Mouse (Mus musculus) forebrain, embryonic 10.5 days (tissue): ENCODE data around the gene Cdk2ap1. TPM values are rescaled to one million over a fixed set of nuclear protein-coding genes. Genes with fewer than 3 reads are reported as not detected.
"Not testable (repeated sequence)": the region's sequence is repeated elsewhere in the genome, so short reads cannot be mapped to it uniquely, and the experiment has no call there.

ENCODE experiments used
- DNase-seq: peaks from one replicate; pipeline ENCODE4 v3.0.0-alpha.2; 2017; ENCODE audit warnings: low spot score; ENCODE audit errors: extremely low spot score
- H3K27ac ChIP-seq: fragments of 300-500 bp; sonication (generic); 2 replicates; pipeline ENCODE4 v1.5.1; 2016; ENCODE audit warnings: mild to moderate bottlenecking
- H3K27me3 ChIP-seq: fragments of 300-500 bp; sonication (generic); 2 replicates; pipeline ENCODE4 v1.6.1; 2016; ENCODE audit warnings: mild to moderate bottlenecking; ENCODE audit not compliant: poor library complexity, severe bottlenecking
- H3K36me3 ChIP-seq: fragments of 300-500 bp; sonication (generic); replicated peaks from 2 replicates; pipeline ENCODE4 v1.6.1; 2016; ENCODE audit warnings: mild to moderate bottlenecking, moderate library complexity
- H3K4me1 ChIP-seq: fragments of 300-500 bp; sonication (generic); 2 replicates; pipeline ENCODE4 v1.6.1; 2016
- H3K4me3 ChIP-seq: fragments of 300-500 bp; sonication (generic); 2 replicates; pipeline ENCODE4 v1.5.1; 2016; ENCODE audit warnings: mild to moderate bottlenecking, moderate library complexity
- H3K9me3 ChIP-seq: fragments of 300-500 bp; sonication (generic); 2 replicates; pipeline ENCODE4 v1.6.1; 2016; ENCODE audit warnings: mild to moderate bottlenecking, moderate library complexity
- WGBS: fragments of 180-500 bp; shearing (Covaris S2); methylation state at CpG from one replicate; pipeline ENCODE4 v1.1.7; 2016; 5-methylcytosine and 5-hydroxymethylcytosine counted together
- polyA plus RNA-seq: library from polyadenylated mRNA; unstranded; fragments of >200 nt; fragmentation: Nextera tagmentation; extraction: Ambion mirVana; gene quantifications from 2 replicates; pipeline ENCODE4 v1.2.1, GENCODE M21; 2016

The Cdk2ap1 gene
- 57.3 and 64.7 TPM in 2 replicates for polyA plus RNA-seq

DNA sequence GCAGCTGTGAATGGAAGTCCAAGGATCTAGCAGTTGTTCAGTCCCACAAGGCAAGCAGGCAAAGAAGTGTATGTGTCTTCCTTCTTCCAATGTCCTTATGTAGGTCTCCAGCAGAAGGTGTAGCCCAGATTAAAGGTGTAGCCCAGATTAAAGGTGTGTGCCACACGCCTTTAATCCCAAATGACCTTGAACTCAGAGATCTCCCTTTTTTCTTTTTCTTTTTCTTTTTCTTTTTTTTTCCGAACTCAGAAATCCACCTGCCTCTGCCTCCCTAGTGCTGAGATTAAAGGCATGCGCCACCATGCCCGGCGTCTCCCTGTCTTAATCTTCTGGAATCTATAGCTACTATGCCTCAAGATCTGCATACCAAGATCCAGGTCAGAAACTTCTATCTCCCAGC, at the start of gene Cdk2ap1:
TSS of gene Cdk2ap1 (minus strand) at position 101 of the 400 bp plus-strand sequence.
- not testable (repeated sequence) for H3K27ac ChIP-seq, H3K4me1 ChIP-seq, H3K9me3 ChIP-seq, DNase-seq, H3K4me3 ChIP-seq, H3K27me3 ChIP-seq
- H3K36me3 ChIP-seq = peaks cover 16% of the 10 kb centered on the region
- 89% methylated on average over 5 of the region's 5 CpGs for WGBS

DNA sequence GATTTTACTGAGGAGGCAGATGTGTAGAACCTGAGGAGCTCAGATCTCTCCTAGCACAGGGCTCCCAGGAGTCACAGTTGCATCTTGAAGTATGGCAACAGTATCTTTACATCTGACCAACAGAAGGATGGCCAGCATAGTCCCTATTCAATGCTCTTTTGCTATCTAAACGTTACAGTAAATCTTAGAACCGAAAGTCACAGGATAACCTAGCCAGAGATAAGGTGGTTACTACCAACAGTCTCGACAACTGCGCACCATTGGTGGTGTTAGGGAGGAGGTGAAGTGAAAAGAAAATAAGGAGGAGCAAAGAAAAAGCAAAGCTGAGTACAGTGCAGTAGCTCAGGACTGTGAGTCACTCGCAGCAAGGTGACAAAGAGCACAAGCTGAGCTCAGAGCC, 49.3 kb upstream of the Cdk2ap1 start:
- no peak for DNase-seq

GRCm38 (mm10) chr5:124410808-124411207, 47.9 kb upstream of the Cdk2ap1 start:
- no peak overlapping the region for H3K27ac ChIP-seq
- H3K36me3 ChIP-seq = peaks cover 90% of the 10 kb centered on the region
- 84% methylated on average over 3 of the region's 3 CpGs for whole genome bisulfite sequencing
- no peaks in the 10 kb centered on the region for H3K9me3 ChIP-seq
- no peak for DNase-seq
- H3K27me3 ChIP-seq = no peaks in the 10 kb centered on the region
- no peak overlapping the region for H3K4me3 ChIP-seq
- H3K4me1 ChIP-seq = no peaks in the 10 kb centered on the region

More for the DNA sequence above, 49.3 kb upstream of the Cdk2ap1 start:
- Histone ChIP-seq H3K9me3 (no peaks in the 10 kb centered on the region), H3K4me1 (no peaks in the 10 kb centered on the region), H3K4me3 (no peak overlapping the region), H3K27ac (no peak overlapping the region), H3K27me3 (no peaks in the 10 kb centered on the region), H3K36me3 (peaks cover 82% of the 10 kb centered on the region)
- 94% methylated on average over 5 of the region's 5 CpGs for WGBS

- Histone ChIP-seq H3K36me3 (peaks cover 100% of the 10 kb centered on the region), H3K9me3 (no peaks in the 10 kb centered on the region), H3K4me1 (no peaks in the 10 kb centered on the region), H3K27me3 (no peaks in the 10 kb centered on the region), H3K27ac (no peak overlapping the region), H3K4me3 (no peak overlapping the region)
- 95% methylated on average over 7 of the region's 7 CpGs for WGBS
- no peak for DNase-seq
These were observed 30.8 kb upstream of the Cdk2ap1 start for GRCm38 (mm10) chr5:124393726-124394125.

- H3K4me3 ChIP-seq = no peak overlapping the region
- no peak overlapping the region for H3K27ac ChIP-seq
- no peaks in the 10 kb centered on the region for H3K27me3 ChIP-seq
- H3K36me3 ChIP-seq = peaks cover 99% of the 10 kb centered on the region
- 97% methylated on average over 4 of the region's 4 CpGs for WGBS
- DNase-seq = no peak
- no peaks in the 10 kb centered on the region for H3K4me1 ChIP-seq
- no peaks in the 10 kb centered on the region for H3K9me3 ChIP-seq
These were observed 29.5 kb upstream of the Cdk2ap1 start for GRCm38 (mm10) chr5:124392412-124392811.

DNA sequence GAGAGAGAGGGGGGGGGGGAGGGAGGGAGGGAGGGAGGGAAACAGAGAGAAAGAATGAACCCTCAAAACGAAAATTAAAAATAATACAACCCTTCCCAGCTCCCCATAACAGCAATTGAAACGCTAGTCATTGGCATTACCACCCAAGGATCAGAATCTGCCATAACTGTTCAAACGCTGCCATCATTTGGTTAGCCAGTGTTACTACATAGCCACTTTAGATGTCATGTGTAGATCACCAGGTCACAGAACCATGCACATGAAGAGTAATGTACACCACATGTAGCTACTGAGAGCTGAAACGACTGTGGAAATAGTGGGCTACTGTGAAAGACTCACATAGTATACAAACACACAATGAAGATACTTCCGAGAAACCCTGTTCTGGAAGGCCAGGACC, 25.1 kb upstream of the Cdk2ap1 start:
- H3K36me3 ChIP-seq = peaks cover 98% of the 10 kb centered on the region
- H3K4me1 ChIP-seq = no peaks in the 10 kb centered on the region
- H3K9me3 ChIP-seq = no peaks in the 10 kb centered on the region
- no peaks in the 10 kb centered on the region for H3K27me3 ChIP-seq
- H3K27ac ChIP-seq = no peak overlapping the region
- no peak for DNase-seq
- H3K4me3 ChIP-seq = no peak overlapping the region
- WGBS = 89% methylated on average over 5 of the region's 5 CpGs

- Histone ChIP-seq H3K4me3 (no peak overlapping the region), H3K4me1 (no peaks in the 10 kb centered on the region), H3K27me3 (no peaks in the 10 kb centered on the region), H3K36me3 (peaks cover 98% of the 10 kb centered on the region), H3K9me3 (no peaks in the 10 kb centered on the region), H3K27ac (no peak overlapping the region)
- WGBS = 95% methylated on average over 1 of the region's 1 CpGs
- no peak for DNase-seq
These were observed 17.2 kb upstream of the Cdk2ap1 start for GRCm38 (mm10) chr5:124380121-124380520.

GRCm38 (mm10) chr5:124377149-124377548, 14.3 kb upstream of the Cdk2ap1 start:
- no peak for DNase-seq
- Histone ChIP-seq H3K4me1 (no peaks in the 10 kb centered on the region), H3K4me3 (no peak overlapping the region), H3K27me3 (no peaks in the 10 kb centered on the region), H3K9me3 (no peaks in the 10 kb centered on the region), H3K27ac (no peak overlapping the region), H3K36me3 (peaks cover 98% of the 10 kb centered on the region)
- 91% methylated on average over 4 of the region's 4 CpGs for WGBS

- Histone ChIP-seq H3K27ac (no peak overlapping the region), H3K9me3 (no peaks in the 10 kb centered on the region), H3K27me3 (no peaks in the 10 kb centered on the region), H3K36me3 (peaks cover 98% of the 10 kb centered on the region), H3K4me3 (no peak overlapping the region), H3K4me1 (no peaks in the 10 kb centered on the region)
- WGBS = 96% methylated on average over 1 of the region's 1 CpGs
- no peak for DNase-seq
These were observed 13.5 kb upstream of the Cdk2ap1 start for GRCm38 (mm10) chr5:124376401-124376800.

GRCm38 (mm10) chr5:124374298-124374697, 11.4 kb upstream of the Cdk2ap1 start:
- WGBS = 97% methylated on average over 7 of the region's 7 CpGs

DNA sequence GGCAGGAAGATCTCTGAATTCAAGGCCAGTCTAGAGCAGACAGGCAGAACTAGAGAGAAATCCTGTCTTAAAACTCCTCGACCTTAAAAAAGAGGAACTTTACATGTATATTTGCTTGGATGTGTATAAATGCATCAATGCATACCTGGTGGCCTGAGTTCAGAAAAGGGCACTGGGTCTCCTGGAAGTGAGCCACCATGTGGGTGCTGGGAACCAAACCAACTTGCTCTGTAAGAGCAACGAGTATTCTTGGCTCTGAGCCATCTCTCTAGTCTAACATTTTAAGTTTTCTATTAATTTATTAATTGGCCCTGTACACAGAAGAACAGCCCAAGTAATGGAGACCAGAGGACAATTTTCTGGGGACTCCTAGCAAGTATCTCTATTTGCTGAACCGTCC, 3.8 kb upstream of the Cdk2ap1 start:
- Histone ChIP-seq H3K36me3 (peaks cover 53% of the 10 kb centered on the region), H3K4me1 (no peaks in the 10 kb centered on the region), H3K27ac (no peak overlapping the region), H3K4me3 (no peak overlapping the region), H3K9me3 (no peaks in the 10 kb centered on the region), H3K27me3 (no peaks in the 10 kb centered on the region)
- 89% methylated on average over 3 of the region's 3 CpGs for WGBS
- no peak for DNase-seq

More at GRCm38 (mm10) chr5:124374298-124374697, 11.4 kb upstream of the Cdk2ap1 start:
- Histone ChIP-seq H3K9me3 (no peaks in the 10 kb centered on the region), H3K27ac (no peak overlapping the region), H3K4me3 (no peak overlapping the region), H3K27me3 (no peaks in the 10 kb centered on the region), H3K4me1 (no peaks in the 10 kb centered on the region), H3K36me3 (peaks cover 98% of the 10 kb centered on the region)
- DNase-seq = no peak

GRCm38 (mm10) chr5:124365754-124366153, 2.9 kb upstream of the Cdk2ap1 start:
- H3K27ac ChIP-seq = no peak overlapping the region
- WGBS = 93% methylated on average over 2 of the region's 2 CpGs
- no peak overlapping the region for H3K4me3 ChIP-seq
- H3K27me3 ChIP-seq = no peaks in the 10 kb centered on the region
- H3K9me3 ChIP-seq = no peaks in the 10 kb centered on the region
- H3K4me1 ChIP-seq = no peaks in the 10 kb centered on the region
- H3K36me3 ChIP-seq = peaks cover 43% of the 10 kb centered on the region
- DNase-seq = no peak

GRCm38 (mm10) chr5:124364173-124364918, 1.5 kb upstream of the Cdk2ap1 start:
- Histone ChIP-seq H3K27me3 (no peaks in the 10 kb centered on the region), H3K36me3 (peaks cover 29% of the 10 kb centered on the region), H3K4me3 (no peak overlapping the region), H3K9me3 (no peaks in the 10 kb centered on the region), H3K27ac (no peak overlapping the region), H3K4me1 (no peaks in the 10 kb centered on the region)
- no peak for DNase-seq
- 88% methylated on average over 6 of the region's 6 CpGs for WGBS
